Comparison of ENCODE assay signal across 11 mouse cellular contexts in the genomic region with DNA sequence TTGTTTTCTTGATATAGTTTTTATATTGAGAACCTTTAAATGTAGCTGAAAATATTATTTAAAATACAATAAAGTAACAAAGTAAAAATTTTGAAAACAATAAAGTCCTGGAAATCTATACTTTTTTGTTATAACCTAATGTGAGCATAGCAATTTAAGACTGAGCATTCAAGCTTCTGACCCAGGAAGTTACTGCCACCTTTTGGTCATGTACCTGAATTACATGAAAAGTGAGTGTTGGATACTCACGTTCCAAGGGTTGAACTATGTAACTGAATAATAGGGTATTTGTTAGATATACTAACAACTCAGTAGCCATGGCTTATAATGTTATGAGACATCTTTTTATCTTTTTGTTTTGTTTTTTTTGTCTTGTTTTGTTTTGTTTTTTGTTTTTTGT. TPM values are rescaled to one million over a fixed set of nuclear protein-coding genes. Genes with fewer than 3 reads are reported as not detected.
DNase-seq lines count a peak whose midpoint lies in the region; ATAC-seq and TF ChIP-seq lines count a peak whose summit lies in the region.
"Had no signal": no experiment of that assay in that cellular context is flagged by ENCODE, and none has a peak within 500 bp of the region (broad histone marks: within the 10 kb centered on the region; RNA-seq: fewer than 3 reads in every experiment).

No protein-coding gene starts in this region.

- no peak for DNase-seq in heart, adult 2 months
- no peak for DNase-seq in heart, postnatal 25 days (ENCODE audit: low spot score)
- peak; percentile 1 for DNase-seq in lung, postnatal 25 days (ENCODE audit: low spot score)
- no peak for DNase-seq in lung, postnatal 14 days
- DNase-seq in MEL (ENCODE audit: low read depth, low spot score) = peak; percentile 59
- DNase-seq in layer of hippocampus, postnatal 10 days (ENCODE audit: low spot score in 2 of 2) = no peak
- no peak for DNase-seq in layer of hippocampus, postnatal 14 days (ENCODE audit: low spot score in 2 of 2)
- DNase-seq: gastrocnemius, postnatal 36 days had no signal

- H3K4me1 ChIP-seq in heart, adult 2 months (ENCODE audit: control insufficient read depth, insufficient read depth, low read length) = no peaks in the 10 kb centered on the region
- no peaks in the 10 kb centered on the region for H3K4me1 ChIP-seq in MEL (ENCODE audit: control insufficient read depth in 1 of 2, insufficient read depth in 2 of 2, low read length in 2 of 2)
- H3K4me1 ChIP-seq: hindbrain, embryonic 12.5 days; liver, embryonic 15.5 days had no signal

- TF ChIP-seq CTCF in heart, adult 2 months (IDR thresholded peaks at IDR 0.05) = peak; percentile 66
- peak; percentile 8 to 70 (median 16); a peak in 3 of 6 replicates for TF ChIP-seq CTCF in MEL (IDR thresholded peaks at IDR 0.05 in 2 of 3, conservative IDR thresholded peaks at IDR 0.05 in 1 of 3; ENCODE audit: control insufficient read depth in 1 of 3, insufficient read depth in 1 of 3, low read depth in 2 of 3, low read length in 3 of 3, poor library complexity in 1 of 3, severe bottlenecking in 1 of 3)

- no peaks in the 10 kb centered on the region for H3K36me3 ChIP-seq in heart, adult 2 months (ENCODE audit: control insufficient read depth, insufficient read depth, low read length)
- no peaks in the 10 kb centered on the region for H3K36me3 ChIP-seq in MEL (ENCODE audit: control insufficient read depth in 1 of 2, insufficient read depth in 2 of 2, low read length in 2 of 2)
- H3K36me3 ChIP-seq: hindbrain, embryonic 12.5 days; liver, embryonic 15.5 days had no signal

- no peak for TF ChIP-seq POLR2A in heart, adult 2 months (IDR thresholded peaks at IDR 0.05; ENCODE audit: insufficient read depth, low read depth, low read length)
- TF ChIP-seq POLR2A in MEL (IDR thresholded peaks at IDR 0.05; ENCODE audit: control insufficient read depth in 1 of 2, insufficient read depth in 1 of 2, low read depth in 1 of 2, low read length in 2 of 2, poor library complexity in 1 of 2) = no peak

- WGBS in heart, adult 2 months = 45% methylated on average over 1 of the region's 1 CpGs

- no peak overlapping the region for H3K4me3 ChIP-seq in heart, adult 2 months
- H3K4me3 ChIP-seq in MEL (ENCODE audit: control insufficient read depth in 1 of 2, insufficient read depth in 1 of 2, low read depth in 2 of 2, low read length in 2 of 2) = no peak overlapping the region
- H3K4me3 ChIP-seq: hindbrain, embryonic 12.5 days; liver, embryonic 15.5 days had no signal

- TF ChIP-seq RAD21 in MEL (IDR thresholded peaks at IDR 0.05; ENCODE audit: low read depth, low read length) = peak; percentile 77

- H3K27me3 ChIP-seq in heart, adult 2 months (ENCODE audit: control insufficient read depth, insufficient read depth, low read length) = no peaks in the 10 kb centered on the region
- H3K27me3 ChIP-seq in MEL (ENCODE audit: control insufficient read depth in 1 of 2, insufficient read depth in 2 of 2, low read length in 2 of 2) = no peaks in the 10 kb centered on the region
- H3K27me3 ChIP-seq: hindbrain, embryonic 12.5 days; liver, embryonic 15.5 days had no signal

- intact Hi-C loops in heart, adult 2 months (cut with DNase I) = loop anchor here (5.0 kb wide), 1 partner anchor 243 kb away; no protein-coding TSS in a partner anchor
- intact Hi-C loops in heart, postnatal 25 days (cut with DNase I) = no loop called here

- H3K27ac ChIP-seq in heart, adult 2 months = no peak overlapping the region
- no peak overlapping the region for H3K27ac ChIP-seq in MEL (ENCODE audit: control insufficient read depth, low read depth, low read length)
- H3K27ac ChIP-seq: hindbrain, embryonic 12.5 days; liver, embryonic 15.5 days had no signal

- no peak overlapping the region for H3K9ac ChIP-seq in heart, adult 2 months (ENCODE audit: low read depth, low read length)
- H3K9ac ChIP-seq in MEL (ENCODE audit: control insufficient read depth, low read depth, low read length, poor library complexity, severe bottlenecking) = no peak overlapping the region
- H3K9ac ChIP-seq: hindbrain, embryonic 12.5 days; liver, embryonic 15.5 days had no signal

- ATAC-seq in megakaryocyte-erythroid progenitor cell, adult 5-6 weeks (replicated peaks; ENCODE audit: low FRiP score, low TSS enrichment, poor library complexity, severe bottlenecking) = 0 out of 2 replicates have a peak, but pooled peaks have one; percentile 65

- H3K9me3 ChIP-seq in MEL (replicated peaks; ENCODE audit: insufficient read depth, low read length) = no peaks in the 10 kb centered on the region
- H3K9me3 ChIP-seq: hindbrain, embryonic 12.5 days; liver, embryonic 15.5 days had no signal

- TF ChIP-seq EP300 in heart, adult 2 months (IDR thresholded peaks at IDR 0.05; ENCODE audit: insufficient read depth, low read depth, low read length) = no peak
- no peak for TF ChIP-seq EP300 in MEL (IDR thresholded peaks at IDR 0.05; ENCODE audit: low read depth in 1 of 2, low read length in 2 of 2)

- H3K79me2 ChIP-seq in heart, adult 2 months (replicated peaks; ENCODE audit: control insufficient read depth, insufficient read depth, low read length) = no peaks in the 10 kb centered on the region
- no peaks in the 10 kb centered on the region for H3K79me2 ChIP-seq in MEL (ENCODE audit: control insufficient read depth, insufficient read depth, low read length, poor library complexity)

TF ChIP-seq in MEL, 35 proteins besides CTCF, POLR2A, EP300 and RAD21:
- peak; percentile 57 for TF ChIP-seq SMC3 (IDR thresholded peaks at IDR 0.05; ENCODE audit: low read depth, low read length)
- TF ChIP-seq BHLHE40 (IDR thresholded peaks at IDR 0.05; ENCODE audit: borderline replicate concordance, low read depth, low read length) = no peak
- TF ChIP-seq ZC3H11A (IDR thresholded peaks at IDR 0.05; ENCODE audit: low read depth, low read length) = peak; percentile 48
- TF ChIP-seq RCOR1 (IDR thresholded peaks at IDR 0.05; ENCODE audit: low read depth, low read length) = no peak

RNA-seq across cellular contexts. Expression of a gene that starts 42.6 kb away (rescaled TPM):
- total RNA-seq in heart, adult 2 months (2021) = not detected
- not detected in 2 replicates for polyA plus RNA-seq in heart, adult 2 months (2012; rRNA removed)
- total RNA-seq in heart, postnatal 25 days (2021) = not detected
- total RNA-seq in MEL (2012; rRNA removed) = not detected in 2 replicates
- under 1 TPM in 1 of 2 experiments, not detected in 1; 0.03 TPM for polyA plus RNA-seq in MEL (2012; ENCODE audit: insufficient read depth in 1 of 2, insufficient read length in 2 of 2, low read depth in 1 of 2, low replicate concordance in 2 of 2, missing spikeins in 1 of 2)
- not detected in 2 replicates for total RNA-seq in megakaryocyte-erythroid progenitor cell, adult 5-6 weeks (2014; fragmentation: Nextera tagmentation)
- total RNA-seq in megakaryocyte-erythroid progenitor cell, adult 5-6 weeks (2017) = not detected in 2 replicates
- 10 to 100 TPM; 42.5 to 45.0 TPM for total RNA-seq in layer of hippocampus, postnatal 10 days (2021)
- total RNA-seq in layer of hippocampus, postnatal 14 days (2021) = 10 to 100 TPM; 35.7 to 39.4 TPM
- total RNA-seq: gastrocnemius, postnatal 36 days had no signal

RNA-seq across cellular contexts. Expression of a gene that starts 43.3 kb away (rescaled TPM):
- total RNA-seq in heart, adult 2 months (2021) = not detected
- polyA plus RNA-seq in heart, adult 2 months (2012; rRNA removed) = not detected in 2 replicates
- total RNA-seq in heart, postnatal 25 days (2021) = not detected
- total RNA-seq in MEL (2012; rRNA removed) = not detected in 2 replicates
- not detected for polyA plus RNA-seq in MEL (2012; ENCODE audit: insufficient read depth in 1 of 2, insufficient read length in 2 of 2, low read depth in 1 of 2, low replicate concordance in 2 of 2, missing spikeins in 1 of 2)
- total RNA-seq in megakaryocyte-erythroid progenitor cell, adult 5-6 weeks (2014; fragmentation: Nextera tagmentation) = not detected in 2 replicates
- not detected in 2 replicates for total RNA-seq in megakaryocyte-erythroid progenitor cell, adult 5-6 weeks (2017)
- 1 to 10 TPM; 3.3 to 3.6 TPM for total RNA-seq in layer of hippocampus, postnatal 10 days (2021)
- 1 to 10 TPM; 3.3 to 4.5 TPM for total RNA-seq in layer of hippocampus, postnatal 14 days (2021)
- total RNA-seq: gastrocnemius, postnatal 36 days had no signal

Comparison
In these comparisons a context has a peak if more than half of its experiments do, and no peak if none do; other contexts are left out.
1. DNase-seq: peak in lung, postnatal 25 days (single experiment) and MEL (single experiment); none in heart, adult 2 months (0 of 2), heart, postnatal 25 days (single experiment), lung, postnatal 14 days (single experiment), layer of hippocampus, postnatal 10 days (0 of 2) and layer of hippocampus, postnatal 14 days (0 of 2).
2. RNA of a gene that starts 42.6 kb away (total RNA-seq): 42.5 to 45.0 TPM in layer of hippocampus, postnatal 10 days and 35.7 to 39.4 TPM in layer of hippocampus, postnatal 14 days; not detected in heart, postnatal 25 days, not detected in heart, adult 2 months, not detected in MEL and not detected in megakaryocyte-erythroid progenitor cell, adult 5-6 weeks; every median in the first group is over 10 times any median in the second.